Mouse (Mus musculus) lung, embryonic 16.5 days (tissue): Measurements from ENCODE around the gene Rps4x. TPM values are rescaled to one million over a fixed set of nuclear protein-coding genes. Genes with fewer than 3 reads are reported as not detected.
A peak's percentile ranks its signal among the peaks of the same experiment; 100 is the strongest.

ENCODE experiments used
- ATAC-seq: fragments of 200-750 bp; cut with Nextera tagmentation; 2 replicates; pipeline ENCODE4 v1.8.0; 2017; ENCODE audit warnings: low read depth, mild to moderate bottlenecking, moderate library complexity
- H3K27ac ChIP-seq: fragments of 300-500 bp; sonication (generic); 2 replicates; pipeline ENCODE4 v1.5.1; 2014; ENCODE audit warnings: mild to moderate bottlenecking, control low read depth, low read length
- H3K27me3 ChIP-seq: fragments of 300-500 bp; sonication (generic); 2 replicates; pipeline ENCODE4 v1.6.1; 2014; ENCODE audit warnings: low read depth, low read length, mixed read lengths; ENCODE audit not compliant: control insufficient read depth, insufficient read depth
- H3K36me3 ChIP-seq: fragments of 300-500 bp; sonication (generic); 2 replicates; pipeline ENCODE4 v1.6.1; 2014; ENCODE audit warnings: low read length; ENCODE audit not compliant: control insufficient read depth, insufficient read depth
- H3K4me1 ChIP-seq: fragments of 300-500 bp; sonication (generic); replicated peaks from 2 replicates; pipeline ENCODE4 v1.6.1; 2014; ENCODE audit warnings: low read length, mixed read lengths; ENCODE audit not compliant: control insufficient read depth, insufficient read depth
- H3K4me2 ChIP-seq: fragments of 300-500 bp; sonication (generic); 2 replicates; pipeline ENCODE4 v1.6.1; 2014; ENCODE audit warnings: low read depth, low read length, control low read depth
- H3K4me3 ChIP-seq: fragments of 300-500 bp; sonication (generic); 2 replicates; pipeline ENCODE4 v1.5.1; 2014; ENCODE audit warnings: mild to moderate bottlenecking, low read length, control low read depth
- H3K9ac ChIP-seq: fragments of 300-500 bp; sonication (generic); 2 replicates; pipeline ENCODE4 v1.6.1; 2014; ENCODE audit warnings: low read length, control low read depth
- H3K9me3 ChIP-seq: fragments of 300-500 bp; sonication (generic); 2 replicates; pipeline ENCODE4 v1.6.1; 2016; ENCODE audit warnings: low read length; ENCODE audit not compliant: control insufficient read depth
- WGBS: fragments of 180-500 bp; shearing (Covaris S2); extraction: QIAGEN DNeasy Blood & Tissue Kit; methylation state at CpG from one replicate; pipeline ENCODE4 v1.1.7; 2014; 5-methylcytosine and 5-hydroxymethylcytosine counted together
- polyA plus RNA-seq: library from polyadenylated mRNA; unstranded; fragments of >200 nt; fragmentation: Nextera tagmentation; extraction: Ambion mirVana; gene quantifications from 2 replicates; pipeline ENCODE4 v1.2.1, GENCODE M21; 2015

Rps4x gene
- polyA plus RNA-seq, 1 experiment from 2014 or later = 780 TPM

- Histone ChIP-seq H3K9me3 (no peaks in the 10 kb centered on the region), H3K27ac (no peak overlapping the region), H3K27me3 (no peaks in the 10 kb centered on the region), H3K4me1 (no peaks in the 10 kb centered on the region), H3K36me3 (no peaks in the 10 kb centered on the region), H3K9ac (no peak overlapping the region), H3K4me2 (no peak overlapping the region), H3K4me3 (no peak overlapping the region)
- ATAC-seq = no peak
- 50% methylated on average over 3 of the region's 3 CpGs for WGBS
These were observed 19.1 kb downstream of the Rps4x start for GRCm38 (mm10) chrX:102170135-102170534.

GRCm38 (mm10) chrX:102169724-102170123 lies 19.5 kb downstream of the Rps4x start:
- Histone ChIP-seq H3K4me2 (no peak overlapping the region), H3K9me3 (no peaks in the 10 kb centered on the region), H3K4me1 (no peaks in the 10 kb centered on the region), H3K4me3 (no peak overlapping the region), H3K9ac (no peak overlapping the region), H3K27me3 (no peaks in the 10 kb centered on the region), H3K36me3 (no peaks in the 10 kb centered on the region), H3K27ac (no peak overlapping the region)
- ATAC-seq = no peak
- 80% methylated on average over 1 of the region's 1 CpGs for WGBS

- WGBS = 31% methylated on average over 6 of the region's 6 CpGs
- 0 out of 2 replicates have a peak overlapping the region, but pooled peaks have one; percentile 17 for H3K27ac ChIP-seq
- H3K4me2 ChIP-seq = no peak overlapping the region
- H3K9me3 ChIP-seq = no peaks in the 10 kb centered on the region
- H3K36me3 ChIP-seq = no peaks in the 10 kb centered on the region
- no peak overlapping the region for H3K4me3 ChIP-seq
- ATAC-seq = peak; percentile 15; the same call in 1 of the 2 replicates
- H3K27me3 ChIP-seq = no peaks in the 10 kb centered on the region
- 0 out of 2 replicates have a peak overlapping the region, but pooled peaks have one; percentile 8 for H3K9ac ChIP-seq
- H3K4me1 ChIP-seq = no peaks in the 10 kb centered on the region
These were observed 22.2 kb downstream of the Rps4x start for GRCm38 (mm10) chrX:102166986-102167385.

- Histone ChIP-seq H3K9ac (no peak overlapping the region), H3K27me3 (no peaks in the 10 kb centered on the region), H3K9me3 (no peaks in the 10 kb centered on the region), H3K36me3 (no peaks in the 10 kb centered on the region), H3K4me3 (no peak overlapping the region), H3K4me2 (no peak overlapping the region), H3K4me1 (no peaks in the 10 kb centered on the region), H3K27ac (peak overlapping the region; percentile 17; the same call in 1 of the 2 replicates)
- ATAC-seq = no peak
- WGBS = 57% methylated on average over 5 of the region's 5 CpGs
These were observed 22.7 kb downstream of the Rps4x start for GRCm38 (mm10) chrX:102166521-102166920.

- no peak overlapping the region for H3K27ac ChIP-seq
- no peak overlapping the region for H3K4me2 ChIP-seq
- H3K27me3 ChIP-seq = no peaks in the 10 kb centered on the region
- no peak overlapping the region for H3K4me3 ChIP-seq
- H3K9me3 ChIP-seq = no peaks in the 10 kb centered on the region
- H3K36me3 ChIP-seq = no peaks in the 10 kb centered on the region
- peak; percentile 49 for ATAC-seq
- no peaks in the 10 kb centered on the region for H3K4me1 ChIP-seq
- H3K9ac ChIP-seq = no peak overlapping the region
- 68% methylated on average over 4 of the region's 4 CpGs for WGBS
These were observed 25.7 kb downstream of the Rps4x start for GRCm38 (mm10) chrX:102163529-102163928.

GRCm38 (mm10) chrX:102163096-102163495 lies 26.1 kb downstream of the Rps4x start:
- Histone ChIP-seq H3K36me3 (no peaks in the 10 kb centered on the region), H3K27me3 (no peaks in the 10 kb centered on the region), H3K4me3 (no peak overlapping the region), H3K9ac (no peak overlapping the region), H3K4me1 (no peaks in the 10 kb centered on the region), H3K9me3 (no peaks in the 10 kb centered on the region), H3K4me2 (no peak overlapping the region), H3K27ac (no peak overlapping the region)
- no peak; the same call in 1 of the 2 replicates for ATAC-seq
- WGBS = 25% methylated on average over 2 of the region's 2 CpGs

- no peak overlapping the region for H3K9ac ChIP-seq
- no peak overlapping the region for H3K4me3 ChIP-seq
- H3K27ac ChIP-seq = no peak overlapping the region
- H3K4me2 ChIP-seq = no peak overlapping the region
- H3K9me3 ChIP-seq = no peaks in the 10 kb centered on the region
- no peaks in the 10 kb centered on the region for H3K27me3 ChIP-seq
- 58% methylated on average over 2 of the region's 2 CpGs for WGBS
- no peak for ATAC-seq
- no peaks in the 10 kb centered on the region for H3K36me3 ChIP-seq
- H3K4me1 ChIP-seq = no peaks in the 10 kb centered on the region
These were observed 28.7 kb downstream of the Rps4x start for GRCm38 (mm10) chrX:102160528-102160927.

GRCm38 (mm10) chrX:102159778-102160177 lies 29.4 kb downstream of the Rps4x start:
- no peak overlapping the region for H3K27ac ChIP-seq
- H3K4me2 ChIP-seq = no peak overlapping the region
- WGBS = 58% methylated on average over 2 of the region's 2 CpGs
- ATAC-seq = no peak
- no peaks in the 10 kb centered on the region for H3K9me3 ChIP-seq
- no peaks in the 10 kb centered on the region for H3K27me3 ChIP-seq
- H3K36me3 ChIP-seq = no peaks in the 10 kb centered on the region
- no peak overlapping the region for H3K9ac ChIP-seq
- H3K4me3 ChIP-seq = no peak overlapping the region
- no peaks in the 10 kb centered on the region for H3K4me1 ChIP-seq

- Histone ChIP-seq H3K4me3 (peak overlapping the region; percentile 41), H3K27me3 (no peaks in the 10 kb centered on the region), H3K4me1 (no peaks in the 10 kb centered on the region), H3K9ac (peak overlapping the region; percentile 52; the same call in 1 of the 2 replicates), H3K36me3 (no peaks in the 10 kb centered on the region), H3K9me3 (no peaks in the 10 kb centered on the region), H3K4me2 (peak overlapping the region; percentile 39), H3K27ac (peak overlapping the region; percentile 56)
- 40% methylated on average over 5 of the region's 5 CpGs for WGBS
- ATAC-seq = no peak
These were observed 31.8 kb downstream of the Rps4x start for GRCm38 (mm10) chrX:102157423-102157791.
